In the genomic region with DNA sequence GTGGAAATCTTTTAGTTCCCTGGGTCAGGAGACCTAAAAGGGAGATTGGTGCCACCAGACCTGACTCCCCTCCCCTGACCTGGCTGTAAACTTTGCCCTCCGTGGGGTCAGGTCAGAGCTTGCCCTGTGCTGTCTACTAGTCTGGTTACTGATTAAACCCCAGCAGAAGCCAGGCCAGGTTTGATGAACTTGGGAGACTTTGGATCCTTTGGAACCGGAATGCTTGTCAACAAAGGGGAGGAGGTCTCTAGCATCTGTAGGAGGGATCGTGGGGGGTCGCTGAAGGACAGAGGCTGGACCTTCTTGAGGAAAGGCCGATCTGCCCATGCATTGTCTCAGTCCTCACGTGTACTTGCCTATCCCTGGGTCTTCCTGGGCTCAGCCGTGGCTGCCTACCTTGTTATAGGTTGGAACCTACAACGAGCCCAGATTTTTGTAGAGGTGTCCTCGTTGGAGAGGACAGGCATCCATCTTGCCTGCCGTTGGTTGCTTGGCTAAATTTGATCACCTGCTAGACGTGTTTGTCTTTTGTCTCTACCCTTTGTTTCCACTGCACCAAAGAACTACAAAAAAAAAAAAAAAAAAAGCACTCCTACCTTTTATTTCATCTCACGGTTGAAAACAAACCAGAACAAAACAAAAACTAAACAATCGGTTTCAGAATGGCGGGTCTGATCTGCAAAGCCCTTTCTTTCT, we compare ENCODE assay signal across 9 mouse cellular contexts. TPM values are rescaled to one million over a fixed set of nuclear protein-coding genes. Genes with fewer than 3 reads are reported as not detected.
A peak's percentile ranks its signal among the peaks of the same experiment; 100 is the strongest.
DNase-seq lines count a peak whose midpoint lies in the region; ATAC-seq and TF ChIP-seq lines count a peak whose summit lies in the region.
"Had no signal": no experiment of that assay in that cellular context is flagged by ENCODE, and none has a peak within 500 bp of the region (broad histone marks: within the 10 kb centered on the region; RNA-seq: fewer than 3 reads in every experiment).

No protein-coding gene starts in this region.

- TF ChIP-seq POLR2A in lung, adult 2 months (IDR thresholded peaks at IDR 0.05; ENCODE audit: borderline replicate concordance, extremely low read depth, low read depth, low read length), result no peak

- H3K36me3 ChIP-seq in hindbrain, embryonic 15.5 days, result no peaks in the 10 kb centered on the region
- H3K36me3 ChIP-seq in stomach, embryonic 15.5 days, result no peaks in the 10 kb centered on the region

- no peak for DNase-seq in lung, adult 2 months
- DNase-seq in lung, postnatal 25 days (ENCODE audit: low spot score), result no peak
- DNase-seq in liver, result peak; percentile 39
- no peak for DNase-seq in right cerebral cortex, adult 2 months (ENCODE audit: low spot score in 2 of 2)

- H3K4me1 ChIP-seq in lung, adult 2 months (ENCODE audit: control insufficient read depth, insufficient read depth, low read length), result peaks cover 33% of the 10 kb centered on the region
- H3K4me1 ChIP-seq in hindbrain, embryonic 15.5 days (replicated peaks), result peaks cover 59% of the 10 kb centered on the region
- peaks cover 48% of the 10 kb centered on the region for H3K4me1 ChIP-seq in stomach, embryonic 15.5 days

- 37% methylated on average over 14 of the region's 14 CpGs for WGBS in lung, adult 2 months
- WGBS in hindbrain, embryonic 15.5 days, result 12% methylated on average over 14 of the region's 14 CpGs
- WGBS in stomach, embryonic 15.5 days, result 31% methylated on average over 14 of the region's 14 CpGs

- H3K27me3 ChIP-seq in hindbrain, embryonic 15.5 days, result no peaks in the 10 kb centered on the region
- H3K27me3 ChIP-seq in stomach, embryonic 15.5 days (replicated peaks), result no peaks in the 10 kb centered on the region

- peak overlapping the region; percentile 46 for H3K4me3 ChIP-seq in lung, adult 2 months (replicated peaks; ENCODE audit: extremely low read depth, low read depth, low read length)
- H3K4me3 ChIP-seq in hindbrain, embryonic 15.5 days, result peak overlapping the region; percentile 92
- peak overlapping the region; percentile 91 for H3K4me3 ChIP-seq in stomach, embryonic 15.5 days (replicated peaks)

- peak overlapping the region; percentile 95 for H3K27ac ChIP-seq in hindbrain, embryonic 15.5 days (replicated peaks)
- H3K27ac ChIP-seq in stomach, embryonic 15.5 days, result peak overlapping the region; percentile 37
- H3K27ac ChIP-seq: macrophage had no signal

- TF ChIP-seq CTCF in lung, adult 2 months (IDR thresholded peaks at IDR 0.05; ENCODE audit: insufficient read depth, low read length), result no peak

- H3K9ac ChIP-seq in hindbrain, embryonic 15.5 days, result peak overlapping the region; percentile 97
- H3K9ac ChIP-seq in stomach, embryonic 15.5 days, result peak overlapping the region; percentile 9; the same call in 1 of the 2 replicates

- peak overlapping the region; percentile 83 for H3K4me2 ChIP-seq in hindbrain, embryonic 15.5 days
- H3K4me2 ChIP-seq in stomach, embryonic 15.5 days, result peak overlapping the region; percentile 89

- H3K9me3 ChIP-seq in hindbrain, embryonic 15.5 days, result no peaks in the 10 kb centered on the region
- no peaks in the 10 kb centered on the region for H3K9me3 ChIP-seq in stomach, embryonic 15.5 days

- no peak for ATAC-seq in hindbrain, embryonic 15.5 days (ENCODE audit: low FRiP score, low read depth)
- ATAC-seq in stomach, embryonic 15.5 days (ENCODE audit: insufficient read depth, low FRiP score, low read depth), result no peak
- no peak for ATAC-seq in activated CD4-positive, CD25-positive, alpha-beta regulatory T cell, adult 4 months
- ATAC-seq in cerebellum, adult (ENCODE audit: insufficient number of reproducible peaks, low FRiP score, low TSS enrichment), result no peak

RNA-seq across cellular contexts. Expression of a gene that starts 3.5 kb away (rescaled TPM):
- 53.1 and 62.3 TPM in 2 replicates for polyA plus RNA-seq in lung, adult 2 months (2012; rRNA removed)
- polyA plus RNA-seq in hindbrain, embryonic 15.5 days (2015; fragmentation: Nextera tagmentation; extraction: Ambion mirVana), result 184 and 203 TPM in 2 replicates
- polyA plus RNA-seq in stomach, embryonic 15.5 days (2015; fragmentation: Nextera tagmentation; extraction: Ambion mirVana), result 31.8 and 32.1 TPM in 2 replicates
- 10 to 100 TPM; 24.3 to 32.6 TPM for polyA plus RNA-seq in activated CD4-positive, CD25-positive, alpha-beta regulatory T cell, adult 4 months (2017; shearing (Covaris generic))
